Mouse (Mus musculus): ENCODE data around the gene Mme.

Gene Mme

DNA sequence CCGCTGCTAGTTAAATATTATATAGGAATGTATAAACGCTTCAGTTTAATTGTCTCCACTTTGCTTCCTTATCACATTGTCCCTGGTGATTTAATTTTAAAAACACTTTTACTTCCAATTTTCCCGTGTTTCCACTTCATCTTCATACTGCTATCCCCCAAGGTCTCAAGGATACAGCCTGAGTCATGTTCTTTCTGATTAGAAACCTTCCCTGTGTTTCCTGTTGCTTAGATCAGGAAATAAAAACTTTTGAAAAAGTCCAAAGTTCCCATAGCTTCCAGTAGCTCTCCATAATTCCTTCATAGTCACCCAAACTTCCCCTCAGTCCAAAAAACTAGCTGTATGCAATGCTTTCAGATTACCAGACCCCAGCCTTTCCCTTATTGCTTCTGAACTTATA, 109.4 kb downstream of the Mme start:
- DNase-seq (ENCODE audit: low read depth, low spot score): no peak

DNA sequence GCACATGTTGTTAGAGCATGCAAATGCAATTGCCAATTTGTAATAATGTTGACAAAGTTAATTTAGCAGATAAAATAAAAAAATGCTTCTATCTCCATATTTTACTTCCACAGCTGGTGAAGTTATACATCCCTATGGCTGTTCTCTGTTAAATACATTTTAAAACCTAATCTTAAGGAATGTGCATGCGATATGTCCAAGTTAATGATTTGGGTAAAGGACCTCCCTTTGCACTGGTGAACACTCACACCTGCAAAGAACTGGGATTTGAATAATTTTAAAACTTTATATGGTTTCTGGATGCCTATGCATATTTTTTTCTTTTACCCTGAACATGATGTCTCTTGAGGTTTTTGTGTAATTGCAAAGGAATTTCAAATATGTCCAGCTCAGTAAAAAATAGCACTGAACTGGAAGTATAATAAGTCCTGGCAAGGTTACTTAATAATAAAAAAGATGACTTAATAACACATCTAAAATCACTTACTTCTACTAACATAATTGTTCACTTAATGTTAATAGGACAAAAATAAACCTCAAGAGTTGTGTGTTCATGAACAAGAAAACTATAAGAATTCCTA, 110.4 kb downstream of the Mme start:
- no peak for DNase-seq (ENCODE audit: low read depth, low spot score)

DNA sequence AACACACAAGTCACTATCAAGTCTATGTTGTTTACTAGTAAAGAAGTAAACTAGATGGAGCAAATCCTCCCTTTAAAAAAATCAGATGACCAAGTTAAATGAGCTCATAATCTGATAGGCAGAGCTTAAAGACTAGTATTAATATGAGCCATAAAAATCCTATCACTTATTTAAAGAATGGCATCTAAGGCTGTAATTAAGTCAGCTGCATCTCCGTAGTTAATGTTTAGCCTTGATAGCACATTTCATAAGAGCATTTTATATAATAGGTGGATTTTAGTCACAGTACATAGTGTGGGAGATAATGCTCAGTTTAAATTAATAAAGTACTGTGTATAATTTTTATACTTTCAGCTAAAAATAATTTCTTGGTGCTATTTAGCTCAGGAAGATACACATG, 118.2 kb downstream of the Mme start:
- no peak for DNase-seq (ENCODE audit: low read depth, low spot score)

DNA sequence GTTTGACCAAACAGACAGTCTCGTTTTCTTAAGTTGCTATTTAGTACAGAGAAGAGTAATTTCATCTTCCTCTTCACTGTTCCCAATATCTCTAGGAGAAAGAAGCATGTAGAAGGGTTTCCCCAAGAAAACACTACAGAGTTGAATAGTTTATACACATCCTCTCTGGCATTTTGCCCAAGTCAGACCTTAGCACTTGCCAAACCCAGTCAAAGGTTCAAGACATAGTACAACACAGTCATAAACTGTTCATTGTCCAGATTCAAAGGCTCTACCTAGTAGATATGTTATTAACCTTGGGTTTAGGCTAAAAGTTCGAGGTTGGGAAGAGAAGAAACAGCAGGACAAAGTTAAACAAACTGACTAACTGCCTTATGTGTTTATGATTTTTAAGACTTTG, 143.7 kb downstream of the Mme start:
- DNase-seq (ENCODE audit: low read depth, low spot score): no peak

DNA sequence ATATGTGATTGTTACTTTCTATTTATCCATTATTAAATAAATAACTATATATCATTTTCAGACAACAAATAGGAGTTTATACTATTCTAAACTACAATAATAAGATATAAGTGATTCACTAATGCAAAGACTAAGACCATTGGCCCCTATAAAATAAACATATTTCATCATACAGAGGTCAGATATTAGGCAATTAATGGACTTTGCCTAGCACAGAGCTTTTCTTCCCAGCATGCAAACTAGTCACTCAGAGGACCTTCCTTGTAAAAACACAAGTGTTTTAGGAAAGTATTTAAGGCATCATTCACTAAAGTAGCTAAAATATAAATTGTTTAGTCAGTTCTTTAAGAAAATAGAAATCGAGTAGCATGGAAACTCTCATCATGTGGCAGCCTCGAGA, 149.4 kb downstream of the Mme start:
- DNase-seq (ENCODE audit: low read depth, low spot score): no peak

DNA sequence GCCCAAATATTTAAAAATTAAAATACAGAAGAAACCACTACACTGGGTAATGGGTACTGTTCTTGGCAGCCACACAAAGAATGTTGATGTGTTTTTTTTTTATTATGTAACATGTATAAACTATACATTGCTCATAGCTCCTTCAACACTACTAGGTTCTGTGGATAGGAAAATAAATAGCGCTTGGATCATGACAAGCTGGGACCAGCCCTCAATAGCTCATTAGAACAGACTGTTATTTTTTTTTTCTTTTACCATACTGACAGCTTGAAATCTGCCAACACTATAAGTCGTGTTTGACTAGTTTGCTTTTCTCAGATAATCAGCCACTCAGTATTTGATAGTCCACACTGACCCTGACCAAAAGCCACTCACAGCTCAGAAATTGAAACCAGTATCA, 150.0 kb downstream of the Mme start:
- no peak for DNase-seq (ENCODE audit: low read depth, low spot score)

DNA sequence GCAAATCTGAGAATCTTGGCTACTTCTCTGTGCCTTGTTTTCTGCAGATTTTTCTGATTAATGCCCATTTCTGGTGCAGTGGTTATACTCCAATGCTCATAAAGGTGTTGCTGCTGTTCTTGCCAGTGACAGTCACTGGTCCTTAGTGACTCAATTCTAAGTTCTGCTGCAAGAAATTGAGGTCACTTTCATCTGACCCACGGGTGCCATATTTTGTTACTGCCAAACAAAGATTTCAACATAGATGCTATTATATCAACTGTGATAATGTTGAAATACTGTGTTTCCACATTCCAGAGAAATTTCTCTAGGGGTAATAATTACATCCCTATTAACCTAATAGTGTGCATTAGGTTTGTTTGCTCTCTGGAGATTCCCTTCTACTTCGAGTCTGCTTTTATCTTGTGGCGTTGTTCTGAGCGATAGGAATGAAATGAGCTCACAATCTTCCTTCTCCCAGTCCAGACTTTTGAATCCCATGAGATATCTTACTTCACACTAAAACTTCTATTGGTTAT, 153.1 kb downstream of the Mme start:
- no peak for DNase-seq (ENCODE audit: low read depth, low spot score)

DNA sequence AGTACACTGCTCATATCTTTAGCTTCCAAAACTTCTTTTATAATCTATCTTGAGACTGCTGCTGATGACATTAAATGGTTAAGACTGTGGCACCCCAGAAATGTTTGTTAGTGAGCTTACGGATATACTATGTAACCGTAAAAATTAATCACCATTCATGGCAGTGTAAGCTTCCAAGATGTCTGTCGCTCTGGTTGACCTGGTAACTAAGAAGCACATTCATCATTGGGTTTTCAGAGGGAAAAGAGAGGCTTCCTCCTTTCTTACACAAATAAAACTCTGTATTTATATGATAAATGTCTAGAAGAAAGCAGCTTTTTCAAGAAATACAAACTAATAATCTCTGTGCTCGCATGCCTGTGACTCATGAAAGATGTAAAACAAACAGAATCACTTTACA, 156.8 kb downstream of the Mme start:
- DNase-seq (ENCODE audit: low read depth, low spot score): no peak

DNA sequence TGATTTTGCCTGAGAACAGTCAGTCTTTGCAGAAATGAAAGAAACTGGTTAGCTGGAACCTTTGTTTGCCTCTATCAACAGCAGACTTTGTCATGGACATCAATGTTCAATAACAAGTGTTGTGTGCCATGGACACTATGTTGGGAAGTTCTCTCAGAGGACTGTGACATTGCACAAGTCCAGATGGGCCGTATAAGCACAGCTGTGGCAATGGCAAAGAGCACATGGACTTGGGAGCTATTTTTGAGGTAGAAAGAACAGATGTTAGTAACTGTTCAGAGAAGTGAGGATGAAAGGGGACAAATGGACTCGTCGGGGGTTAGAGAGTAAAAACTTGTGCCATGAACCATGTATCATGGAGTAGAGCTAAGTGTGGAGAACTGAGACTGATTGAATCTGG, 165.1 kb downstream of the Mme start:
- no peak for DNase-seq (ENCODE audit: low read depth, low spot score)

DNA sequence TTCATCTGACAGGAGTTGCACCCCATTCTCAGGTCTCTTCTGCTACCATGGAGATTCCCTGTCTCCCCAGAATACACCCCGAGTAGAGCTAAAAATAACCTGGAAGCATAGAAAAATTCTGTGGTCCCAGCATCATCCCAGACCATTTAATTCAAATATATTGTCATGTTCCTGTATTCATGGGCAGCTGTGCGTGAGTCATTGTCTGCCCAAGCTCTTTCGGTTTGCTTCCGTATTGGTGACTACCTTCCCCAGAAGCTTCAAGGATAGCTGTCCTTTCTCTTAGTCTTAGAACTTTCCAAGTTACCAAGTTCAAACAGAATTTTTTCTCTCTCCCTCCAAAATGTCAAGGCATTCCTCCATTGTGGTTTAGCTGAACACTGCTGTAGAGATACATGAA, 169.7 kb downstream of the Mme start:
- DNase-seq (ENCODE audit: low read depth, low spot score): no peak

DNA sequence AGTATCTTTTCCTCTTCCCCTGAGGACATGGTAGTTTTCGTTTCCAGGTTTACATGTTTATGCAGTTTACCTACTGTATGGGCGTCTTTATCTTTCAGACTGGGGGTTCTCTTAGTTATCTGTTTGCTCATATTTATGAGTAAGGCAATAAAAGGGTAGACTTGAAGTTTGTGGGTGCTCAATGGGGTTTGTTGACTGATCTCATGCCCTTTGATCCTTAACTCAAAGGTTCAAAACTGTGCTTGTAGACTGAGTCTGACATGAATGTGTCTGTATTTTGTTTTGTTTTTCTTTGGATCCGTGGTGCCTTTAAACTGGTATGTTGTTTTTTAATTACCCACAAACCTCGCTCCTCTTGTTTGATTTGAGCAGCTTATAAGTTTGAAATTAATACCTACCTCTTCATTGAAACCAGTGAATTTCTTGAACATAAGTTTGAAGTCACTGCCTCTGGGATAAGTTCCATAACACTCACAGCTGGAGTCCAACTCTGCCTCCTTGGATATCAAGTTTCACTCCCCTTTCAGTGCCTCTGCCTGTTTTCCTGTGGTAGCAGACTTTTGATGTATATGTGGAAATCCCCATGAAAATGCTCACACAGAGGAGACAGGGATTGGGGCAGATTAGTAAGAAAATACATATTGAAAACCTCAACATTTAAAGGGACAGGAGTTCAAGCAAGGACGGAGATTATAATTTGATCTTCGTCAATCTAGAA, 171.0 kb downstream of the Mme start:
- no peak for DNase-seq (ENCODE audit: low read depth, low spot score)

DNA sequence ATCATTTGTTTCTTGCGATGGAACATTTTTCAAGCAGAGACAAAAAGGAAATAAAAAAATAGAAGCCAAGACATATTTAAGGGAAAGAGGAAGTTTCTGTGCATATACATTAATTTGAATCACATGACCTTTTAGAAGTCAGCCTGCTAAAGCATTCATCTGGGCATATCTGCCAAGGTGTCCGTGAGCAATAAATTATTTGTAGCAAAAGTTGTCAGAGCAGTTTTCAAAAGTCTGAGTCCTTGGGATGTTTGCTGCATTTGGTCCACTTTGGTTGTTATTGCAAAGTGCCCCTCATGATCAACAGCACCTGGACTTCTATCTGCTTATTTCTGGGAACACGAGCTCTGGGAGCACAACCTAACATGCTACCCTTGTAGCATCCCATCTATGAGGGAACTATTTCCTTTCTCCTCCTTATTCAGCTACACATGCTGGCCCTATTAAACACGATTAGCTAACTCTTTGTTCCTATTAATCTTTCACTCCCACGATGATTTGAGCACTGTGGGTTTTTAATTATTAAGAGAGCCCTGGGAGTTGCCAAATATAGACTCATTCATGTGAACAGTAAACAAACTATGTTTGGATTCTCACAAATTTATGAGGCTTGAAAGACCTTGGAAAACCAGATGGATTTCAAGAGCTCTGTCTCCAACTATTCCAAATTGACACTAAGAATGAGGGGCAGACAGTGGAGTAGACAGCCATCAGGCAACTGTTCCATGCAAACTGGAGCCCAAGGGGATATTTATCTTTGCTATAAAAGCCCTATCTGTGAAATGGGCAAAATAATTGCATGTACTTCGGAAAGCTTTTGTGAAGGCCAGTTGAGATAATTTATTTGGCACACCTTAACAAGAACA, 171.9 kb downstream of the Mme start:
- DNase-seq (ENCODE audit: low read depth, low spot score): no peak

DNA sequence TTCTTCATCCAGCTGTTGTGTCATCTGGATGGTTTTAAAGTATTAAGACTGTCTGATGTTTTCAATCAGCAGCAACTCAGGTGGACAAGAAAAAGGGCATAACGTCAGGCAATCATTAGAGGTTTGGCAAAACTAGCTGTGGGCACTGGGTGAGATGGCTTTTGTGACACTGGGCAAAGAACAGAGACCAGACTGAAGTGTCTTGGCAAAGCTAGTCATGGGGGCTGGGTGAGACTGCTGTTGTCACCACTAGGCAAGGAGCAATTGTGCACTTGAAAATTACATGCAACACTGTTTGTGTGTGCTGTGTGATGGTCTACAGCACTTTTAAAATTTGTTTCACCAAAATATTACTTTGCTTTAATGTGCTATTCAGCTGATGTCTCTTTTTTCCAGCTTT, 175.9 kb downstream of the Mme start:
- no peak for DNase-seq (ENCODE audit: low read depth, low spot score)

DNA sequence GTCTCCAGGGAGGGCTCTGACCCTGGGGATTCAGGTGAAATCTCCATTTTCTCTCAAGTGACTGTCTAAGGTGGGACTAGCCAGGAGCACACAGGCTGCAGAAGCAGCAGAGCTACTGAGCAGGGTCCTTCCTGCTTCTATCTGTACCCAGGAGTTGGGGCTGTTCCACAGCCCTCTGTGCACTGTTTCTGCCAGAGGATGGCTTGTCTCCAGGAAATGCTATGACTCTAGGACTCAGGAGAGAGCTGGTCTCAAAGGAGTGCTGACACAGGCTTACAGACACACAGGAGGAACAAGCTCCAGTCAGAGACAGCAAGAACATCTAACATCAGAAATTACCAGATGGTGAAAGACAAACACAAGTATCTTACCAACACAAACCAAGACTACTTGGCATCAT, 176.4 kb downstream of the Mme start:
- DNase-seq (ENCODE audit: low read depth, low spot score): no peak

DNA sequence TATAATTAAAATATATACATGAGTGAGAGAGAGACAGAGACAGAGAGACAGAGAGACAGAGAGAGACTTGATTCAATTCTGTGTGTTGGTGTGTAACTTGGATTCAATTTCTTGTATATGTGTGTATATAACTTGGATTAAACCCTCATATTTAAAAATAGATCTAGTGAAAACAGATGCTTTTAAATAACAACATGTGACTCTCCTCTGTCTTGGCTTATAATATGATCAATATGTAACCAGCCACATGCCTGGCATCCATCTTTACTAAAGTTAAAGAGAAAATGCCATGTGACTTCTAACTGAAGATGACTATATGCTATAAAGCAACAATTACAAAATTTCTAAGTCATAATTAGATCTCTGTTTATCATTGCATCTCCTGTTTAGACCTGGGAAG, 182.2 kb downstream of the Mme start:
- DNase-seq (ENCODE audit: low read depth, low spot score): no peak
